In genomic region chr1:180168294-180168693, GRCm38 (mm10) we compare ENCODE assay signal across 16 mouse cellular contexts. TPM values are rescaled to one million over a fixed set of nuclear protein-coding genes. Genes with fewer than 3 reads are reported as not detected.
DNase-seq lines count a peak whose midpoint lies in the region; ATAC-seq and TF ChIP-seq lines count a peak whose summit lies in the region.
"Had no signal": no experiment of that assay in that cellular context is flagged by ENCODE, and none has a peak within 500 bp of the region (broad histone marks: within the 10 kb centered on the region; RNA-seq: fewer than 3 reads in every experiment).

No protein-coding gene starts in this region.

- no peak overlapping the region for H3K9ac ChIP-seq in hindbrain, postnatal 0 days (replicated peaks; ENCODE audit: low read length)
- no peak overlapping the region for H3K9ac ChIP-seq in hindbrain, embryonic 12.5 days
- H3K9ac ChIP-seq: liver, embryonic 15.5 days had no signal

- H3K36me3 ChIP-seq in hindbrain, postnatal 0 days (ENCODE audit: insufficient read depth, low read length) = peaks cover 6% of the 10 kb centered on the region; the same call in 1 of the 2 replicates
- 0 out of 2 replicates have a peak, but pooled peaks cover 6% of the 10 kb centered on the region for H3K36me3 ChIP-seq in hindbrain, embryonic 12.5 days
- peaks cover 23% of the 10 kb centered on the region for H3K36me3 ChIP-seq in hindbrain, embryonic 10.5 days

- no peaks in the 10 kb centered on the region for H3K9me3 ChIP-seq in hindbrain, postnatal 0 days (ENCODE audit: low read length)
- no peaks in the 10 kb centered on the region; the same call in 1 of the 2 replicates for H3K9me3 ChIP-seq in hindbrain, embryonic 12.5 days (replicated peaks)
- H3K9me3 ChIP-seq in hindbrain, embryonic 10.5 days = no peaks in the 10 kb centered on the region
- H3K9me3 ChIP-seq: forebrain, embryonic 10.5 days; liver, embryonic 15.5 days had no signal

- peak; percentile 42 for DNase-seq in cerebellum, adult 11 months
- DNase-seq in cerebellum, postnatal 4 days (ENCODE audit: low spot score in 2 of 2) = no peak
- DNase-seq in hindbrain, postnatal 0 days (ENCODE audit: low spot score) = peak; percentile 7
- DNase-seq in cerebellum, adult 2 months = peak; percentile 55 to 66
- DNase-seq in cerebellum, postnatal 25 days = peak; percentile 57 to 73
- DNase-seq in hindbrain, embryonic 10.5 days (ENCODE audit: low spot score) = no peak
- DNase-seq: gastrocnemius, postnatal 14 days; kidney, adult 11 months; kidney, postnatal 10 days; right cerebral cortex, postnatal 4 days; thymus, postnatal 14 days had no signal

- no peak overlapping the region for H3K27ac ChIP-seq in hindbrain, postnatal 0 days
- H3K27ac ChIP-seq in hindbrain, embryonic 12.5 days = no peak overlapping the region
- H3K27ac ChIP-seq in cerebellum, adult 2 months (ENCODE audit: insufficient read depth, low read length) = peak overlapping the region; percentile 37; the same call in 1 of the 2 replicates
- H3K27ac ChIP-seq in hindbrain, embryonic 10.5 days = no peak overlapping the region
- H3K27ac ChIP-seq: forebrain, embryonic 10.5 days; liver, embryonic 15.5 days had no signal

- H3K27me3 ChIP-seq in hindbrain, postnatal 0 days (ENCODE audit: insufficient read depth, low read length) = no peaks in the 10 kb centered on the region
- no peaks in the 10 kb centered on the region for H3K27me3 ChIP-seq in hindbrain, embryonic 12.5 days
- H3K27me3 ChIP-seq in cerebellum, adult 2 months (ENCODE audit: control insufficient read depth, insufficient read depth, low read length) = no peaks in the 10 kb centered on the region
- H3K27me3 ChIP-seq in hindbrain, embryonic 10.5 days (ENCODE audit: insufficient read depth, poor library complexity, severe bottlenecking) = no peaks in the 10 kb centered on the region
- H3K27me3 ChIP-seq: liver, embryonic 15.5 days had no signal

- no peaks in the 10 kb centered on the region for H3K4me1 ChIP-seq in hindbrain, postnatal 0 days (ENCODE audit: insufficient read depth, low read length)
- no peaks in the 10 kb centered on the region for H3K4me1 ChIP-seq in hindbrain, embryonic 12.5 days
- H3K4me1 ChIP-seq in cerebellum, adult 2 months (ENCODE audit: control insufficient read depth, insufficient read depth, low read length) = peaks cover 33% of the 10 kb centered on the region
- no peaks in the 10 kb centered on the region for H3K4me1 ChIP-seq in hindbrain, embryonic 10.5 days (replicated peaks)
- H3K4me1 ChIP-seq: liver, embryonic 15.5 days had no signal

- no peak overlapping the region for H3K4me2 ChIP-seq in hindbrain, postnatal 0 days (ENCODE audit: low read depth, low read length)
- H3K4me2 ChIP-seq in hindbrain, embryonic 12.5 days (replicated peaks) = no peak overlapping the region
- H3K4me2 ChIP-seq: liver, embryonic 15.5 days; midbrain, embryonic 11.5 days had no signal

- ATAC-seq in hindbrain, postnatal 0 days = no peak
- ATAC-seq in hindbrain, embryonic 12.5 days (ENCODE audit: low FRiP score) = no peak
- ATAC-seq: lung, postnatal 0 days had no signal

- TF ChIP-seq CTCF in hindbrain, postnatal 0 days (IDR thresholded peaks at IDR 0.05; ENCODE audit: low read depth) = no peak
- TF ChIP-seq CTCF in cerebellum, adult 2 months (IDR thresholded peaks at IDR 0.05; ENCODE audit: borderline replicate concordance, insufficient read depth, low read depth, low read length) = no peak; the same call in 1 of the 2 replicates

- WGBS in hindbrain, postnatal 0 days = 95% methylated on average over 6 of the region's 6 CpGs
- WGBS in hindbrain, embryonic 12.5 days = 95% methylated on average over 6 of the region's 6 CpGs
- WGBS in cerebellum, adult 2 months = 56% methylated on average over 6 of the region's 6 CpGs
- 93% methylated on average over 6 of the region's 6 CpGs for WGBS in hindbrain, embryonic 10.5 days

- no peak overlapping the region for H3K4me3 ChIP-seq in hindbrain, postnatal 0 days (ENCODE audit: low read length)
- H3K4me3 ChIP-seq in hindbrain, embryonic 12.5 days = no peak overlapping the region
- H3K4me3 ChIP-seq in cerebellum, adult 2 months (replicated peaks; ENCODE audit: insufficient read depth, low read depth, low read length) = no peak overlapping the region
- no peak overlapping the region for H3K4me3 ChIP-seq in hindbrain, embryonic 10.5 days
- H3K4me3 ChIP-seq: forebrain, embryonic 10.5 days; liver, embryonic 15.5 days had no signal

- TF ChIP-seq POLR2A in cerebellum, adult 2 months (IDR thresholded peaks at IDR 0.05; ENCODE audit: borderline replicate concordance, insufficient read depth, low read length) = no peak

RNA-seq across cellular contexts. Expression of gene Coq8a, which starts 31.1 kb away (rescaled TPM):
- total RNA-seq in hindbrain, postnatal 0 days (2014; rRNA removed) = 3.4 and 6.0 TPM in 2 replicates
- 9.2 and 12.2 TPM in 2 replicates for polyA plus RNA-seq in hindbrain, postnatal 0 days (2015; fragmentation: Nextera tagmentation; extraction: Ambion mirVana)
- polyA plus RNA-seq in hindbrain, embryonic 12.5 days (2016; fragmentation: Nextera tagmentation; extraction: Ambion mirVana) = 2.4 and 2.7 TPM in 2 replicates
- 51.2 and 56.0 TPM in 2 replicates for polyA plus RNA-seq in cerebellum, adult 2 months (2012; rRNA removed)
- 1.8 and 2.0 TPM in 2 replicates for polyA plus RNA-seq in hindbrain, embryonic 10.5 days (2016; fragmentation: Nextera tagmentation; extraction: Ambion mirVana)

Comparison
In these comparisons a context has a peak if more than half of its experiments do, and no peak if none do; other contexts are left out.
1. DNase-seq: peak in cerebellum, adult 11 months (single experiment), hindbrain, postnatal 0 days (single experiment), cerebellum, adult 2 months (2 of 2) and cerebellum, postnatal 25 days (2 of 2); none in cerebellum, postnatal 4 days (0 of 2) and hindbrain, embryonic 10.5 days (single experiment).